22 mouse cellular contexts compared by ENCODE assay signal in the genomic region with DNA sequence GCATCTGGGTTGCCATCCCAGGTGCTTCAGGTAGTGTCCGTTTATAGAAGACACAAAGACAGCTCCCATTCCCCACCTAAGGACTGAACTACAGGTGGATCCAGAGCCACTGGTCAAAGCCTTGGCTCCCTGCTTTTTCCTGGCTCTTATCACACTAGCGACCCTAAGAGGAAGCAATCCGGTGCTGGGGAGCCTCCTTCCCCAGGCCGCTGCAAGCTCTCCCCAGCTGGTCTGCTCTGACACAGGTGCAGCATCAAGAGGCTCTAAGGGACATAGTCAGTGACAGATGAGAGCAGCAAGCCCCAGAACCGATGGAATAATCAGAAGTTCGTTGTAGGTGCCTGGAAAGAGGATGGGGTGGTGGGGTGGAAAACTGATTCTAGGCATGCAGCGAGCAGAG. TPM values are rescaled to one million over a fixed set of nuclear protein-coding genes. Genes with fewer than 3 reads are reported as not detected.
DNase-seq lines count a peak whose midpoint lies in the region; ATAC-seq and TF ChIP-seq lines count a peak whose summit lies in the region.
"Had no signal": no experiment of that assay in that cellular context is flagged by ENCODE, and none has a peak within 500 bp of the region (broad histone marks: within the 10 kb centered on the region; RNA-seq: fewer than 3 reads in every experiment).

No protein-coding gene starts in this region.

- H3K9me3 ChIP-seq in forebrain, embryonic 10.5 days, result no peaks in the 10 kb centered on the region
- no peaks in the 10 kb centered on the region for H3K9me3 ChIP-seq in forebrain, embryonic 11.5 days (ENCODE audit: control insufficient read depth, low read length)
- H3K9me3 ChIP-seq in lung, embryonic 16.5 days (ENCODE audit: control insufficient read depth, low read length), result no peaks in the 10 kb centered on the region
- H3K9me3 ChIP-seq: forebrain, embryonic 12.5 days; forebrain, embryonic 15.5 days; hindbrain, embryonic 10.5 days; hindbrain, embryonic 13.5 days had no signal

- peak overlapping the region; percentile 48; the same call in 1 of the 2 replicates for H3K27ac ChIP-seq in forebrain, embryonic 10.5 days
- H3K27ac ChIP-seq in forebrain, embryonic 11.5 days (ENCODE audit: low read depth, low read length), result no peak overlapping the region
- H3K27ac ChIP-seq in lung, embryonic 16.5 days (ENCODE audit: low read length), result no peak overlapping the region
- H3K27ac ChIP-seq: forebrain, embryonic 12.5 days; hindbrain, embryonic 10.5 days; hindbrain, embryonic 13.5 days had no signal

- TF ChIP-seq POLR2A in lung, adult 2 months (IDR thresholded peaks at IDR 0.05; ENCODE audit: borderline replicate concordance, extremely low read depth, low read depth, low read length), result no peak

- TF ChIP-seq CTCF in lung, adult 2 months (IDR thresholded peaks at IDR 0.05; ENCODE audit: insufficient read depth, low read length), result no peak

- no peaks in the 10 kb centered on the region for H3K36me3 ChIP-seq in forebrain, embryonic 10.5 days (replicated peaks)
- no peaks in the 10 kb centered on the region for H3K36me3 ChIP-seq in forebrain, embryonic 11.5 days (ENCODE audit: control insufficient read depth, insufficient read depth, low read length)
- H3K36me3 ChIP-seq in lung, embryonic 16.5 days (ENCODE audit: control insufficient read depth, insufficient read depth, low read length), result no peaks in the 10 kb centered on the region
- H3K36me3 ChIP-seq: forebrain, embryonic 12.5 days; forebrain, embryonic 15.5 days; hindbrain, embryonic 10.5 days; hindbrain, embryonic 13.5 days had no signal

- no peak for DNase-seq in forebrain, embryonic 10.5 days (ENCODE audit: extremely low spot score, low spot score)
- DNase-seq in forebrain, embryonic 11.5 days (ENCODE audit: low spot score), result no peak
- no peak for DNase-seq in lung, adult 2 months
- peak; percentile 70 for DNase-seq in thymus, postnatal 0 days (ENCODE audit: low spot score)
- DNase-seq in thymus, postnatal 4 days, result peak; percentile 63
- no peak for DNase-seq in heart, postnatal 10 days
- DNase-seq: adrenal gland, adult 8-10 months; adrenal gland, postnatal 25 days; cerebellum, adult 8-10 months; cerebellum, postnatal 10 days; gastrocnemius, postnatal 10 days; gastrocnemius, postnatal 36 days; heart, adult 11 months; heart, postnatal 36 days had no signal

- peaks cover 72% of the 10 kb centered on the region for H3K4me1 ChIP-seq in forebrain, embryonic 10.5 days
- H3K4me1 ChIP-seq in forebrain, embryonic 11.5 days (replicated peaks; ENCODE audit: control insufficient read depth, insufficient read depth, low read length), result peaks cover 18% of the 10 kb centered on the region; the same call in 1 of the 2 replicates
- H3K4me1 ChIP-seq in lung, embryonic 16.5 days (replicated peaks; ENCODE audit: control insufficient read depth, insufficient read depth, low read length), result peaks cover 76% of the 10 kb centered on the region
- peaks cover 56% of the 10 kb centered on the region for H3K4me1 ChIP-seq in lung, adult 2 months (ENCODE audit: control insufficient read depth, insufficient read depth, low read length)

- H3K9ac ChIP-seq in forebrain, embryonic 11.5 days (ENCODE audit: low read length), result no peak overlapping the region
- H3K9ac ChIP-seq in lung, embryonic 16.5 days (ENCODE audit: low read length), result 0 out of 2 replicates have a peak overlapping the region, but pooled peaks have one; percentile 8
- H3K9ac ChIP-seq: forebrain, embryonic 12.5 days; forebrain, embryonic 15.5 days; hindbrain, embryonic 13.5 days had no signal

- WGBS in forebrain, embryonic 10.5 days, result 86% methylated on average over 7 of the region's 7 CpGs
- WGBS in forebrain, embryonic 11.5 days, result 85% methylated on average over 7 of the region's 7 CpGs
- WGBS in lung, embryonic 16.5 days, result 62% methylated on average over 7 of the region's 7 CpGs
- WGBS in lung, adult 2 months, result 69% methylated on average over 7 of the region's 7 CpGs

- H3K27me3 ChIP-seq in forebrain, embryonic 10.5 days (ENCODE audit: poor library complexity, severe bottlenecking), result no peaks in the 10 kb centered on the region
- no peaks in the 10 kb centered on the region for H3K27me3 ChIP-seq in forebrain, embryonic 11.5 days (ENCODE audit: control insufficient read depth, insufficient read depth, low read length)
- H3K27me3 ChIP-seq in lung, embryonic 16.5 days (ENCODE audit: control insufficient read depth, insufficient read depth, low read depth, low read length), result no peaks in the 10 kb centered on the region
- H3K27me3 ChIP-seq: forebrain, embryonic 12.5 days; forebrain, embryonic 15.5 days; hindbrain, embryonic 13.5 days had no signal

- no peak overlapping the region for H3K4me3 ChIP-seq in forebrain, embryonic 10.5 days
- H3K4me3 ChIP-seq in forebrain, embryonic 11.5 days (ENCODE audit: low read depth, low read length), result no peak overlapping the region
- H3K4me3 ChIP-seq in lung, embryonic 16.5 days (ENCODE audit: low read length), result no peak overlapping the region
- no peak overlapping the region for H3K4me3 ChIP-seq in lung, adult 2 months (replicated peaks; ENCODE audit: extremely low read depth, low read depth, low read length)
- H3K4me3 ChIP-seq: forebrain, embryonic 12.5 days; forebrain, embryonic 15.5 days; hindbrain, embryonic 10.5 days; hindbrain, embryonic 13.5 days had no signal

- intact Hi-C loops in heart, postnatal 10 days (cut with DNase I), result loop anchor here (5.0 kb wide), 1 partner anchor 53 kb away; a partner anchor contains a TSS

- no peak for ATAC-seq in forebrain, embryonic 11.5 days (replicated peaks; ENCODE audit: low FRiP score)
- no peak for ATAC-seq in lung, embryonic 16.5 days (ENCODE audit: low read depth)
- ATAC-seq: activated CD4-positive, CD25-positive, alpha-beta regulatory T cell, adult 4 months; forebrain, embryonic 15.5 days; hindbrain, embryonic 16.5 days had no signal

- no peak overlapping the region for H3K4me2 ChIP-seq in forebrain, embryonic 11.5 days (ENCODE audit: low read depth, low read length, severe bottlenecking)
- H3K4me2 ChIP-seq in lung, embryonic 16.5 days (ENCODE audit: low read depth, low read length), result no peak overlapping the region
- H3K4me2 ChIP-seq: forebrain, embryonic 12.5 days; forebrain, embryonic 15.5 days; heart, embryonic 11.5 days; hindbrain, embryonic 13.5 days had no signal

RNA-seq across cellular contexts. Expression of a gene that starts 54.8 kb away (rescaled TPM):
- 36.7 and 36.8 TPM in 2 replicates for polyA plus RNA-seq in forebrain, embryonic 10.5 days (2016; fragmentation: Nextera tagmentation; extraction: Ambion mirVana)
- 41.9 and 45.7 TPM in 2 replicates for polyA plus RNA-seq in forebrain, embryonic 11.5 days (2014; fragmentation: Nextera tagmentation; extraction: Ambion mirVana)
- 94.5 and 102 TPM in 2 replicates for polyA plus RNA-seq in lung, embryonic 16.5 days (2015; fragmentation: Nextera tagmentation; extraction: Ambion mirVana)
- 188 and 222 TPM in 2 replicates for polyA plus RNA-seq in lung, adult 2 months (2012; rRNA removed)
- 145 and 152 TPM in 2 replicates for polyA plus RNA-seq in thymus, postnatal 0 days (2015; fragmentation: Nextera tagmentation; extraction: Ambion mirVana)
- total RNA-seq in heart, postnatal 10 days (2021), result 10 to 100 TPM; 22.7 to 31.7 TPM

Comparison
In these comparisons a context has a peak if more than half of its experiments do, and no peak if none do; other contexts are left out.
1. DNase-seq: peak in thymus, postnatal 0 days (single experiment) and thymus, postnatal 4 days (single experiment); none in forebrain, embryonic 10.5 days (single experiment), forebrain, embryonic 11.5 days (single experiment), lung, adult 2 months (single experiment) and heart, postnatal 10 days (0 of 2).